Mouse (Mus musculus) layer of hippocampus, adult 9-11 months (tissue): ENCODE results near the gene Btbd9.
A peak's percentile ranks its signal among the peaks of the same experiment; 100 is the strongest.

Experiments used
- DNase-seq: peaks from one replicate; pipeline ENCODE4 v3.0.0; 2022

Gene Btbd9

DNA sequence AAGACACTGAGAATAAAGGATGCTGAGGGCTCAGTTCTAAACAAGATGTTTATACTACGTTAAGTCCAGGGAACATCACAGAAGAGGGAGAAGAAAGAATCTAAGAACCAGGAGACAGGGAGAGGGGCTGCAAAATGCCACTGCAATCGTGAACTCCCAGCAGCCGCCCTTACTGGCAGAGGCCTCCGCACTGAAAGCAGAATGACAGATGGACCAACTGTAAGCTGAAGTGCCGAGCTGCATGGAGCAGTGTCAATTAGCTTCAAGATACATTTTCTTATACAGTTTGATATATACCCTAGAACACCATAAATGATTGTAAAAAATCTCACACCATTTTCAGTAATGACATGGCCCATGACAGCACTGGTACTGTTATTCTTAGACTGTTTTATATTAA, 247.4 kb downstream of the Btbd9 start:
- DNase-seq, result no peak

DNA sequence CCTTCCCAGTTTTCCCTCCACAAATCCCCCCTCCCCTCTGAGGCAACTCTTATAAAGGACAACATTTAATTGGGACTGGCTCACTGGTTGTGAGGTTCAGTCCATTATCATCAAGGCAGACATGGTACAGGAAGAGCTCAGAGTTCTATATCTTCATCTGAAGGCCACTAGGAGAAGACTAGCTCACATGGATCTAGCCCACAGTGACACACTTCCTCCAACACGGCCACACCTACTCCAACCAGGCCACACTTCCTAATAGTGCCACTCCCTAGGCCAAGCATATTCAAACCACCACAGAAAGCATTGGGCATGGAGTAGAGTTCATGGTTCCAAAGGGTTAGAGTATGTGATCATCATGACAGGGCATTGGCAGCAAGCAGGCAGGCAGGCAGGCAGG, 249.4 kb downstream of the Btbd9 start:
- DNase-seq, result no peak

DNA sequence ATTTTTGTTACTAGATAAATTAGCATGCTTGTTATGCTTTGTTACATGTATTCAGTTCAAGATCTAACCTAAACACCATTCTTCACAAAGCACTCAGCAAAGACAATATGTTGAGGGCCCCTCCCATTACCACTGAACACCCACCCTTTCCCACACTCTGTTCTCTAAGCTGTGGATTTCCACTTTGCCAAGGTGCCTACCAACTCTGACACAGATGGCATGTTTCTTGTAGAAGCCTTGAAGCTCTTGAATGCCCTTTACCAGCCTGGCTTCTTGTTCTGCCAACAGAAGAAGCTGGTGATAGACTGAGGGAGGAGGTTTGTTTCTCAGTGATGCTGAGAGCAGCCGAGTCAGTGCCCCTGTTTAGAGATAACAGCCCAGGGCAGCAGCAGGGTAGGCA, 256.0 kb downstream of the Btbd9 start:
- DNase-seq, result peak; percentile 60

DNA sequence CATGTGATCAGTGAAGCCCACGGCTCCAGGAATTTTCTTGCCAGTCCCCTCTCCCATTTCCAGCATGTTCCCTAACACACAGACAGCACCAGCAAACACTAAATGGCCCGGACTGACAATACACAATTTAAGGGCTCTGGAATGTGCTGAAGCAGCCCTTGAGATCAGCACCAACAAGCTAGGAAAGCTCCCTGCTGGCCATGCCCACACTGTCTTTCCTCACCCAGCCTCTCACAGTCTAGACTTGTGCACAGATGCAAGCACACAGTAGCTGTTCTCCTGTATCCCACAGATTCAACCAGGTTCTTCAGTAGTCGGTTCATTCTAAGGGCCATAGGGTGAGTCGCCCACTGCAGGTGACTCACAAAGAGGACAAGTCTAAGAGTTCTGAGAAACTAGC, 263.6 kb downstream of the Btbd9 start:
- DNase-seq, result no peak

DNA sequence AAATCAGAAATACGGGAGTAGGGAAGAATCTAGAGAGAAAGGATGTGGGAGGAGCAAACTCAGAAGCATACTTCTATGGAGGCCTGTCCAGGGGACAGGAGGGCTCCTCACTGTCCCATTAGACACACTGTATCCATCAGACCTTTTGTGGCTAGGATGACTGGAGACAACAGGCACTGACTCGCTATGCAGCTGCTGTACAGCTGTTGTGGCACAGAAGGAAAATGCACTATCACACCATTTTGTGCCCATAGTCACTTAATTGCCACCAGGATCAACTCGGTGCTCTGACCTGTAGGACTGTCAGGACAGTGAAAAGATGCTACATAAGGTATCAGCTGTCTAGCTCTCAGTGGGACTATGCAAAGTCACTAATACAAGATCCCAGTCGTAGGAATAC, 266.7 kb downstream of the Btbd9 start:
- no peak for DNase-seq

DNA sequence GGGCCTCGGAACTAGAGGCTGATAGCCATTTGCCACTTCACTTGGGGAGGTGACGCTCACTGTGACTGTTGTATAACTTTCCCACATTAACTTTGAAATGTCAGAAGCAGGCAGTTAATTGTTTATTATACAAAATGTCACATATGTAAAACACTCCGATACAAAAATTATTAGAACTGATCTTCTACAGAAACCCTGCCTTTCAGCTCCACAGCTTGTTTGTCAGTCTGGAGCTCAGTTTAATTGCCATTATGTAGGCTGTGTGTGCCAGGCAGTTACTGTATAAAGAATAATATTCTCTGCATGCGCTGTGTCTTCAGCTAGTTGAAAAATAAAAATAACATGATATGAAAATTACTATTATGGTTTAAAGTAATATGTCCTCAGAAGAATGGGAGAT, 267.4 kb downstream of the Btbd9 start:
- DNase-seq, result peak; percentile 61

DNA sequence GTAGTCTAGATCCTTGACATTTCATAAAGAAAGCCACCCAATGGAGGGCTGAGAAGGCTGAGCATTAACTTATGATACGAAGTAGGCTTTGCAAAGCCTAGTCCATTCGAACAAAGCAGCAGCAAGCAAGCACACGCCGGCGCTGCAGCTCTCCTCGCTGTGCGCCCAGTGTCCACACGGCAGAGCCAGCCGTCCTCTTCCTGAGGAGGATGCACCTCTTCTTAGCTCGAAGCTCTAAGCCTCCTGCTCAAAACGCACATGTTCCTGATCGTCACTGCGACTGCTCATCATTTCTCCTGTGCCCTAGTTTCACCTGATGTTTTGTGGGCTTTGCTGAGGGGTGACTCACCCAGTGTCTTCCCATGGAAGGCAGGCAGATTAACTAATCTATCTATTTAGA, 268.0 kb downstream of the Btbd9 start:
- DNase-seq, result no peak

DNA sequence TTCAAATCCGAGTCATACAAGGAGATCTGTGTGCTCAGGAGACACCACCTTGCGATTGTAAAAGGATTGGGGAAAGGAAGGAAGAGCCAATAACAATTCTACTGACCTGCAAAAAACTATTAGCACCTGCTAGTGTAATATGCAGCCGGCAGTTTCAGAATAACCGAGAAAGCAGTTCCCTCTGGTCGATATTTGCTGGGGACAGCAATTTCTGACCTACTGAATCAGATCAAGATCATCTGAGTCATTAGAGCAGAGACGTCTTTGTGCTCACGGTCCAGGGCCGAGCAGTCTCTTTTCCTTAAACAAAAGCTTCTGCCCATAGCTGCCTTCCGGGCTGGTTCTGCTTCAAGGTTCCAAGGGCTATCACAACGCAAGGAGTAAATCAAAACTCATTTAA, 269.1 kb downstream of the Btbd9 start:
- no peak for DNase-seq

DNA sequence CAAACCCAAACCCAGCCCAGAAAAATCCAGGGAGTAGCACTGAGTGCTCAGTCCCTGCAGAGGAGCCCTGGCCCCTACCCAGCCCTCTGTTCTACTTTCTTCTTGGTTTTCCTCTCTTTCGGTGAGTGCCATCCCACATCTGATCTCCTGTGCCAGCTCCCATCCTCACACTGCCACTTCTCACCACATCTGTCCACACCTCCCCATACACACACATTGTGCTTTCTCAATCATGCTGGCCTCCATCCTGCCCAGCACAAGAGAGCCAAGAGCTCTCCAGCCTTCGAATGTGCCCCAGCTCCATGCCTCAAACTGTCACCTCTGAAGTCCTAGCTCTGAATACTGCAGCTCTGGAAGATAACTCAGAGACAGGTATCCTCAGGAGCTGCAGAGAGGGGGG, 271.5 kb downstream of the Btbd9 start:
- DNase-seq, result no peak

DNA sequence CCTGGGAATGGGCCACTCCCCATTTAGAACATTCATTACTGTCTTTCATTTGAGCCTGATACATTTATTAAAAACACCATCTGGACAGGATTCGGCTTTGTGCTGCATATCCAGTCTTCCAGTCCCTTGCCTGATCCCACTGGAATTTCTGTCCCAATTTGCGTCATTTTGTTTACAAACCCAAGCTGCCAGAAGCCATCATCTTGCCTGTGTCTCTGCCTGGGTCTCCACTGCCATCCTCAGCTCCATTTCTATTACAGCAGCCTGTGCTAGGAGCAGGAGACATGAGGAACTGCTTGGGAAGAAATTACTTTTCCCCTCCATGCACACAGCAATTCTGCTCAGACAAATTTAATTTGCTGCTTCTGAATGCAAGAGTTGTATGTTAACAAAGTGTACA, 274.9 kb downstream of the Btbd9 start:
- DNase-seq, result peak; percentile 56

DNA sequence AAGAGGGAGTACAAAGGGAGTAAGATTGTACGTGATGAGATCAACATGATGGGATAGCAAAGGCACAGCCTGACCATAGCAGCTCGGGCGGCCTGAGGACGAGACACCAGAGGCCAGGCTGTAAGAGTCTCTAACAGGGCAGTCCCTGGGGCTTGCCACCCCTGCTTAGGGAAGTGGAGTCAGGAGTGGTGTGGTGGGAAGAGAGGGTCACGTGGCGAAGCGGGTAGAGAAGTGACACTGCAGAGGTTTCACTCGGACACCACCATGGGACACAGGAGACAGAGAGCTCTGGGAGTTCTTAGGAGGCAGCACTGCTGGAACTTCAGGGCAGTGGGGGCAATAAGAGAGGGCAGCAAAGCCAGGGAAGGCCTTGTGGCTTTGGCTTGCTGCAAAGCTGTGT, 278.9 kb downstream of the Btbd9 start:
- DNase-seq, result no peak

DNA sequence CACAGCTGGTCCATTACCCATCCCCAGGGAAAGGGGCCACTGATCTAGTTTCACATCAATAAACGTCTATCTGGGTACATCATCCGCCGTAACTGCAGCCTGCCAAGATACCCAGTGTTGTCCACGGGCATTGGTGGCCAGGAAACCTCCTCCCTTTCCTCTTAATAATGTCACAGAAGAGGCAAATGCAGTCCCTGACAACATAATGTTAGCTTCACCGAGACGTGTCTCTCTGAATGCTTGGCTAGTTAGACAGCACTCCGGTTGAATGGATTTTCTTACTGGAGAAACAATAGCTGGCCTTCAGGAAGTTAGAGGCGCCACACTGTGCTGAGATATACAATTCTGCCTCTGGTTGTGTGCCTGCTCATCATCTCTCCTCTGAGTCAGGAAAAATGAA, 280.2 kb downstream of the Btbd9 start:
- DNase-seq, result no peak

DNA sequence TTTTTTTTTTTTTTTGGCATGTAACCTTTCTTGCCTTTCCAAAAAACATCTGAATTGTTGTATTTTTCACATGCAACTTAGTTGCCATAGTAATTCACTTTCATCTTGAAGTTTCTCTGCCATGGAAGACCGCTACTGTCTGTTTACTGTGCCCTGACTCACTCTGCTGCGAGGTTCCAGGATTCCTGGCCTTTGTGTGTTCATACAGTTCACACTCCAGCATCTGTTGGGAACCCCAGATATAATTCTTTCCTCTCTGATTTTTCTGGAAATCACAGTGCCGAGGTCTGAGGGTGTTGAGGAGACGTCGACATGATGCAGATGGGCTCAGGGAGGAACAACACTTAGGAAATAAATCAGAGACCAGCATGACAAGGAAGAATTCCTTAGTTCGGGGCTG, 283.6 kb downstream of the Btbd9 start:
- DNase-seq, result no peak

DNA sequence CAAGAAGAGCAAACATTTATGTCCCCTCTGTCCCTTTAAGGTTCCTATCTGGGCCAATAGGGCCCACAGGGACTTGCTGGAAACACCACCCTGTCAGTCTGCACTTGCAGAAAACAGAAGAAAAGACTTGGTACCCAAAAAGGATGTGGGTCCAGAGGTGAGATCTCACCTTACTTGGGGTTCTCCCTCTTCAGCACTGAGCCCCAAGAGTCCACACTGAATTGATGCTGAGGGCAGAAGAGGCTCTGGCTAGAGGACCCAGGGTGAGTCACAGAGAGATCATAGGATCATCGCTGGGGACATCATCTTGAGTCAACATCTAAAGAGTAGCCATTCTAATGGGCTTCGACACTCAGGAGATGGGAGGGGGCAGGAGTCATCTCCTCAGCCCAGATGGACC, 290.6 kb downstream of the Btbd9 start:
- no peak for DNase-seq

DNA sequence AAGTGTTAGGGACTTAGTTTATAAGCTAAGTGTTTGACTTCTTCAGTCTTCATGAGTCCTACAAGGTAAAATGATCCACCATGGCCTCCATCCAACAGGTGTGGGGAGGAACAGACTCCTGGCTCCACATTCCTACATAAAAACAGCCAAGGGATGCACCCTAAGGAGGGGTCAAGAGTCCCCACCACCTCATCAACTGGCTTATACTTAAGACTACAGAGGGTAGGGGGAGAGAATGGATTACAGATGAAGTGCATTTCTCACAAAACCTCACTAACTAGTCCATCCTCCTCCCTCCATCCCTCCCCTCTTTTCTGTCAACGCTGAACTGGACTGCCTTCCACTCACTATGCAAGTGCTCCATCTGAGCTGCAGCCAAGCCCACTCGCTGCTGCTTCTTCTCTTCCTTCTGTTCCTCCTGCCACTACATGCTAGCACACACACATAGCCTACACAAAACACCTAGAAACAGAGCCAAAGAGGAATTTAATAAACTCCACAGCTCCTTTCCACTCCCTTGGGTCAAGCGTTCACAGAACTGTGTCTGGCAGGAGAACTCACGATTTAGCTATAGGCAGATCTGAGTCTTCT, 292.7 kb downstream of the Btbd9 start:
- DNase-seq, result no peak

DNA sequence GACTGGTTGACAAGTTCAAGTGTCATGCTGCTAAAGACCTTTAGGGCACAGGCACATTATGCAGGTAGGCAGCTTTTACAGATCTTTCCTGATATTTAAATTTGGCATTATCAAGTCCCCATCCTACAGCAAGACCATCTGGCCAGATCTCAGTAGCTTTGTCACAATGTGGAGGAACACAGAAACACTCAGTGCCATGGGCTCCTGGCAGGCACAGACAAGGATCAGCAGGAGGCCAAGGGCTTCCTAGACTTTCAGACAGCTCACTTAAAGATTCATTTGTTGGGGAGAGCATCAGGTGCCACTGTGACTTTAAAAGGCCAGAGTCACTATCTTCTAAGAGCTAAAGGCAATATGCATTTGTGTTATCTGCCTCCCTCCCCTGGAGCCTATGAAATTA, 293.3 kb downstream of the Btbd9 start:
- no peak for DNase-seq

DNA sequence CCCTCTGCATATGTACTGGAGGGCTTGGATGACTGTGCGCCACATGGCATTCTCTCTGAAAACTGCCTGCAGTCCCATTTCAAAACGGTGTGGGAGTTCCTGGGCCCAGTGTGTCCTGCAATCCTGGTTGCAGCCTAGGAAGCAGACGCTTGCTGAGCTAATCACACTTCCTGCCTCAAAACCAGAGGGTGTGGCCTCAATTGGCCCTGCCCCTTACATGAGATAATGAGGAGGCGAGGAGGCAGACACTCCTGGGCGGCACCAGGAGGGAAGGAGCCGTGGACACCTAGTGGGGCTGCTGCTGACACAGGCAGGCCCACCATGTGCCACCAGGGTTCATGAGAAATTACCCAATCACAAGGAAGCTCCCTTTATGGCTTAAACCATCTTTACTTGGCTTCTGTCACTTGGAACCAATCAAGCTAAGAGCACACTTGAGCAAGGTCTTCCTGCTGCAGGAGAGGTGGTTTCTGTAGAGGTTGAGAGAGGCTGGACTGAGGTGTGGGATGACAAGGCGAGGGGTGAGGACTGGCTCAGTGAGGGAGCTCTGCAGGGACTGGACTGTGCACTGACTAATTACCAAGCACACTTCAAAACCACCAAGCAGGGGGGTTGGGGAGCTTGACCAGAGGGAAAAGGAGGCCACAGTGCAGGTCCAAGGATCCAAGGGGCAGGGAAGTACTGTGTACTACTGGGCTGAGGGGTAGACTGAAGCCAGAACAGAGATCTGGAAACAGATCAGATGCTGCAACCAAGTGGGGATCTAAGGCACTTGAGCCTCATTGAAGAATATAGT, 295.8 kb downstream of the Btbd9 start:
- DNase-seq, result no peak

DNA sequence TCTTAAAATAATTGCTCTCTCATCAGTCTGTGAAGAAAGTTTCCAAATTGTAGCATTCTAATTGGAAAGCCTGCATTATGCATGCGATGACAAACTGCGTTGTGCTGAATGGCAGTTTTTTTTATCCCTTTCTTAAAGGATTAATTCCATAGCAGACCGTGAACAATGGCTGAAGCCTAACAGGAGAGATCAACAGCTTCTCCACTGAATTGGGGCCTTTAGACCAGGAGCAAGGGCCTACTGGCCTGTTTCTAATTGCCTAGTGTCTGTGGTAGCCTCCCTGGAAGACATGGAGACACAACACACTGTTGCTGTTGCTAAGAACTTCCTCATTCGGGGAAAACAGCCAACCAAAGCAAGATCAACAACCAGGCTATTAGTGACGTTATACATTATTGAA, 296.6 kb downstream of the Btbd9 start:
- DNase-seq, result no peak

DNA sequence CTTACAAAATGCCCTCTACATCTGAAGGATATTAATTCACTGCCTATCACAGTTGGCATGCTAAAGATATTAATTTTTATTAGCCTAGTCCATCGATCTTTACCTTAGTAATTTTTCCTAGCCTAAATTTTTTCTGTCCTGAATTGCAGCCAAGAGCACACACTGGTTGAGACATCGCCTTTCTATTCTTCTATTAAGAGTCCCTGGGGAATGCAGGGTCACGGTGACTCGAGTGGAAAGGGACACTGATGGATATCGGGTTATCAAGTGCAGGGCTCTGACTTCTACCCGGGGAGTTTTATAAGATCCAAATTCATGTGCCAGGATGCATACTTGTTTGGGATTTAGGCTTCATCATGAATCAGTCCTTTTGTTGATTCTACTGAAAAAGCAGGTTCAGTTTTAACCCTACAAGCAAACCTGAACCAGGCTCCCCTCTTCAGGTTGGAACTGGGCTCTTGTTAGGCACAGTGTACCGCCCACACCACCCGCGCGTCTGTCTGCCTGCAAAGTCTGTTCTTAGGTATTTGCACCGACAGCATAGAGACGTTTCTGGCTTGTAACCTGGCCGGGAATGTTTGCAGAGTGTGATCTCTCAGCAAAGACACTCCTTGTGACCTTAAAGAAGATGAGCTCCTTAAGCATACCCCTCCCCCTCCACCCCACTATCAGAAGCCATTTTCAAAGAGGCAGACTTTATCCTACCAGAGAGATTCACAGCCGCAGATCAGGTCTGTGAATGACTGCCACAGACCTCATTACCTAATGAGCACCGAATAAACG, 297.5 kb downstream of the Btbd9 start:
- no peak for DNase-seq

DNA sequence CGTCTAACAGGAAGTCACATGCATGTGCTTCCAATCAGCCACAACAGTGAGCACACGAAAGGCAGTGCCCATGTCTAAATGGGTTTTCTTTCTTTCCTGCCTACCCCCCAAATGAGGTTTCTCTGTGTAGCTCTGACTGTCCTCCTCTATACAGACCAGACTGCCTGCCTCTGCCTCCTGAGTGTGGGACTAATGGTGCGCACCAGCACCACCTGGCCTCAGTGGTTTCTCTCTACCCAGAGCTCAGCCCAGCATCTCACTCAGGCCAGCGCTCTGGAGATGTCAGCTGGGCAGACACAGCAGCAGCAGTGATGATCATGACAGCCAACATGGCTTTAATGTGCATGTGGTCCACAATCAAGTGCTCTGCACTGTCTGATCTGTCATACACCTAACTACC, 299.8 kb downstream of the Btbd9 start:
- no peak for DNase-seq

DNA sequence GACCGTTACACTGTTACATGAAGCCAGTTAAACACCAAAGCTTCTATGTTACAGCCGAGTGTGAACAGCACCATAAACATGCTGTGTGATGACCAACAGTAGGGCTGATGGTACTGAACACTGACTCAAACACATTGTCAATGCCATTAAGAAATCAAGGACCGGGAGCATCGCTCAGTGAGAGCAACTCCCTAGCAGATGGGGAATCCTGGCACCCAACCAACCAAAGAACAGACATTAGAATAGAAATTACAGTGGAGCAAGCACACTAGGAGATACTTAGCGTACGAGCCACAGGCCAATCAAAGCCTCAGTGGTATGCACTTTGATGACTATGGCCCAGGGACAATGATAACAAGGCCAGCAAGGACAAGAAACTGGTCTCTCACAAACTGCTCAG, 303.5 kb downstream of the Btbd9 start:
- DNase-seq, result peak; percentile 80

DNA sequence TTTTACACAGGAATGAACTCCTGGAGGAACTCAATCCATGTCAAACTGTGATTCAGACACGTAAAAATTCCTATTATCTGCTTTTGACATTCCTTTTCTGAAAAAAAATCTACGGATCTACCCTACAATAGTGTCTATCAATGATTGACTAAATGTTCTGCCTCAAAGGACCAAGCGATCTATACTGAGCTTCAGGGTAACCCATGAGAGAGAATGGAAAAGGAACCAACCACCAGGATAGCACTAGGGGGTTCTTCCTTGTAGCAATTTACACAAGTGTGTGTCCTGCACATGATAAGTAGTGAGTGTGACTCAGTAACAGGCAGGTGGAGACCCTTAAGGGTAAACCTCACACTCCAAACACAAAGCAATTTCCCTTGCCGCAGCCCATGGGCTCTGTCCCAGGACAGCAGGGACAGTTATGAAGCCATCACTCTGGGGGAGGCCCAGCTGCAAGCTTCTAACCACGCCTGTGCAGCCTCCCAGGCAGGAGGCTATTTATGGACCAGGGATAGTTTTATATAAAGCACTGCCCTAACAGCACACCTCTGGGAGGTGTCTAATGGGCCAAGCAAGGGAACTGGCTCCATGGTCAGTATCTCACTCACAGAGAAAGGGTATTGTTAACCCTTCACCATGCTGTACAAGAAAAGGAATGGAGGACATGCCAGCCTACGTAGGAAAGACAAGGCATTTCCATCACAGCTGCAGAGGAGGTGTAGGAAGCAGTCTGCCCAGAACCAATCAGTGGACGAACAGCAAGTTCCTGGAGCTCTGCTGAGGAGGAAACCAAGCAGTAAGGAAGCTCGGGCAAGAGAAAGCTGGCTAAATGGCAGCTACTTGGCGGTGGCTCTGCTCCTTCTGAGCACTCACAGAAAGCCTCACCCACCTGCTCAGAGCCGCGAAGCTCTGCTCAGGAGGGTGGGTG, 306.9 kb downstream of the Btbd9 start:
- no peak for DNase-seq

DNA sequence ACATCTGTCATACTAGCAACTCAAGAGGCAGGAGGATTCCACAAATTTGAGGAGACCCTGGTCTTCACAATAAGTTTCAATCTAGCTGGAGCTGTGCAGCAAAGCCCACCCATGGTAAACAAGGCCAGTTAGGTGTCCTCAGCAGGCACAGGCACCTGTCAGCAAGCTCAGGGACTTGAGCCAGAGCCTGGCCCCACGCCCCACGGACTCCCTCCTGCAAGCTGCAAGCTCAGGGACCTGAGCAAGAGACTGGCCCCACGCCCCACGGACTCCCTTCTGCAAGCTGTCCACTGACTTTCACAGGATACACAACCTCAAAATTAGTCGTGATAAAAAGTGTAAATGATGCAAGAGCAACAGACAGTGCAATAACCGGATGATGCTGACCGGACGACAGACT, 307.8 kb downstream of the Btbd9 start:
- DNase-seq, result no peak
